Mouse (Mus musculus) right cerebral cortex, postnatal 10 days (tissue): ENCODE data around the gene Uchl4.
"Not testable (repeated sequence)": the region's sequence is repeated elsewhere in the genome, so short reads cannot be mapped to it uniquely, and the experiment has no call there.

Experiments
- DNase-seq, 2 experiments: peaks; one replicate each; pipeline ENCODE4 v3.0.0; 2021; ENCODE audit warnings: low spot score in 2 of 2

The Uchl4 gene

DNA sequence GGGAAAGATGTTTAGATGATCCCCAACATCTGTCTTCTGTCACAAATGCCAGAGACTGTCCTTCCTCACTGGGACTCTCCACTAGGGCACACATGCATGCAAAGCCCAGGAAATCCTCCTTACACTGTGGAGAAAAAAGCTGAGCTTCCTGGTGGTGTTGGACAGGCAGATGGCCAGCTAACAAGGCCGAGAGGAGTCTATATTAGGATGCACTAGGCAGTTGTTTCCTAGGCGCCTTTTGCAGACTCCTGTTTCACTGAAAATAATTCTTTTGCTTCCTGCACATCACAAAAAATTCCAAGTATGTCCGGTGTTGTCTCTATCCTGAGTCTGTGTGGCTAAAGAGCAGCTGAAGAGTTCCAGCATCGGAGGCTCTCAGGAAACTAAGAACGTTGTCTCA is 3.8 kb upstream of the Uchl4 start:
- DNase-seq, result peak; percentile 46 to 57

GRCm38 (mm10) chr9:64231674-64232073 is 3.3 kb upstream of the Uchl4 start:
- DNase-seq, result no peak

DNA sequence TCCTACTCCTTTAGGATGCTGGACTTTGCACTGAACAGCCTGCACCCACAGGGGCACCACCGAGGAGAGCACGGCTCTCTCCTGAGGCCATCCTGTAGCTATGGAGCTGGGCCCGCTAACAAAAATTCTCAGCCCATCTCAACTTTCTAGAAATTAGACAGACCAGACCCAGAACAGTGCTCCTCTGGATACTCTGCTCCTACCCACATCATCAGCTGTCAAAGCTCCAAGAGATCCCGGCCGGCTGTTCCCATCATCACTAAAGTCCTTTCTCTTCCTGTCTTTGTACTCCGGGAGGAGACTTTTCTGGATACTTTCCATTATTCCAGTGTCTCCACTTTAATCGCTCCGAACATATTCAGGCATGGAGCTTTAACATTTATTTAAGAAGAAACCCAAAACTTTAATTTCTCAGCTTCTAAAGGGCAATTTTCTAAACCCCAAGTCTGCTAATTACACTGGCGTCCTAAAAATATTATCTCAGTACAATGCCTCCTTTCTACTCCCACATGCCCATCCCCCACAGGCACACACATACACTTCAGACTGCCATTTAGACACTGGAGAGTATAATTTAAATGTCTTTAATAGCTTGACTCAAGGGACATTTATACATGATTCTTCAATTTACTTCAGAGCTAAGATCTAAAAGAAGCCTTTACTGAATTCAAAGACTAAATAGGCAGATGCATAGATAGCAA is 2.6 kb upstream of the Uchl4 start:
- DNase-seq, result no peak

- DNase-seq, result no peak
Observed at GRCm38 (mm10) chr9:64233656-64234055, 1.3 kb upstream of the Uchl4 start.

DNA sequence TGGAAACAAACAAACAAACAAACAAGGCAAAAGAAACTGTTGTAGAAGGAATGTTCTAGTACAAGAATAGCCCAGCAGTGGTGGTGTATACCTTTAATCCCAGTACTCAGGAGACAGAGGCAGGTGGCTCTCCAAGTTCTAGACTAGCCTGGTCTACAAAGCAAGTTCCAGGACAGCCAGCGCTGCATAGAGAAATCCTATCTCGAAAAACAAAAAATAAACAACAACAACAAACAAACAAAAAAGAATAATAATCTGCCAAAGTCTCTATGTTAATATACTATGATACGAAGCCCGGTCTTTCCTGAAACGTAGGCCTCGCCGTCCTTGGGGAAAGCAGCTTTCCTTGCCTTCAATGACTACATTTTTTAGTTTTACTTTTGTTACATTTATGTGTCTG is 1.1 kb downstream of the Uchl4 start:
- no peak for DNase-seq

- no peak for DNase-seq
Observed at GRCm38 (mm10) chr9:64240116-64240515, 5.1 kb downstream of the Uchl4 start.

DNA sequence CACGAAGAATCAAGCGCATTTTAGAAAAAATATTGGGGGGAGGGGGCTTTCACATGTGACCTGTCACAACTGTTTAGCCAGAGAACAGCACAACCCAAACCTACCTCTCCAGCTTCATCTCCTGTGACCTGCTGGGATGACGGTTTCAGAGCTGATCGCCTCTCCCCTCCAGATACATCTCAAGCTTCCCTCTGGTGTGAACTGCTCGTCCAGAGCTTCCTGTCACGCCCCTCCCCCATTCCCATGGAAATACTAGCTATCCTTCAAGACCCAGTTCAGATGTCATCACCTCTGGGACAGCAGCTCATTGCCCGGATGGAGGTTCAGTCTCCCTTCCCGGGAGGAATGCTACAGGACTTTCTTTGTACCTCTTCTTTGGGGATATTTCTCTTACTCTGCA is 5.7 kb downstream of the Uchl4 start:
- no peak for DNase-seq

GRCm38 (mm10) chr9:64242381-64242831 is 7.4 kb downstream of the Uchl4 start:
- no peak for DNase-seq

GRCm38 (mm10) chr9:64249371-64249770 is 14.4 kb downstream of the Uchl4 start:
- DNase-seq, result no peak

GRCm38 (mm10) chr9:64250111-64250730 is 15.2 kb downstream of the Uchl4 start:
- DNase-seq, result no peak

DNA sequence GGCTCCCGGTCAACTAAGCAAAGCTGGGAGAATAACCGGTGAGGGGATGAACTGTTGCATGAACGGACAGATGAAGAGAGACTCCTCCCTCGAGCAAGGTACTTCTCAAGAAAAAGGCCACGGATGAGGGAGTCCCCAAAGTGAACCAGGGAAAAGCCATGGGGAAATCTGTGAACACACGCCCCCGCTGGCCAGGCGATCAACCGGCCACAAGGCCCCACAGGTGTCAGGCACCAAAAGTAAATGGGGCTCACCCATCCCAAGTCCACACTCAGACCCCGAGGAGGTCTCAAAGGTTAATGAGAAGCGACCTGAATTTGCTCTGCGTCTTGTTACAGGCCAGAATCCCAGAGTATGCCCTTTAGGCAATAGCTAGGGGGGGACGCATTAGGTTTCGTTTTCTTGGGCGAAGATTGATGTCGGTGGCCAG is 17.6 kb downstream of the Uchl4 start:
- no peak for DNase-seq

GRCm38 (mm10) chr9:64253021-64253904 is 18.3 kb downstream of the Uchl4 start, which contains the start of gene Map2k1:
Map2k1 (minus strand) TSS chr9:64253631.
- DNase-seq, result peak; percentile 99 to 100

GRCm38 (mm10) chr9:64255422-64255821 is 20.4 kb downstream of the Uchl4 start:
- no peak for DNase-seq

- no peak for DNase-seq
Observed at GRCm38 (mm10) chr9:64256204-64256603, 21.2 kb downstream of the Uchl4 start.

- DNase-seq, result no peak
Observed at GRCm38 (mm10) chr9:64259906-64260305, 24.9 kb downstream of the Uchl4 start.

DNA sequence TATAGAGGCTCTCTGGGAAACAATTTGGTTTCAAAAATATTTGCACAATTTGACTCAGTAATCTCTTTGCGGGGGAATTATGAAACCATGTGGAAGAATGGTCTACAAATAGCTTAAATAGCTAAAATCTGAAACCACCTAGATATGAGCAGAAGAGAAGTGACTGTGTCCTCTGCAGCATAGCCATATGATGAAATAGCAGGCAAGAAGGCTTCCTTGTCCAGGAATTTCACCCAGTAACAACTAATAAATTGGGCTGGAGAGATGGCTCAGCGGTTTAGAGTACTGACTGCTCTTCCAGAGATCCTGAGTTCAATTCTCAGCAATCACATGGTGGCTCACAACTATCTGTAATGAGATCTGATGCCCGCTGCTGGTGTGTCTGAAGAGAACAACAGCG is 26.0 kb downstream of the Uchl4 start:
- no peak for DNase-seq

DNA sequence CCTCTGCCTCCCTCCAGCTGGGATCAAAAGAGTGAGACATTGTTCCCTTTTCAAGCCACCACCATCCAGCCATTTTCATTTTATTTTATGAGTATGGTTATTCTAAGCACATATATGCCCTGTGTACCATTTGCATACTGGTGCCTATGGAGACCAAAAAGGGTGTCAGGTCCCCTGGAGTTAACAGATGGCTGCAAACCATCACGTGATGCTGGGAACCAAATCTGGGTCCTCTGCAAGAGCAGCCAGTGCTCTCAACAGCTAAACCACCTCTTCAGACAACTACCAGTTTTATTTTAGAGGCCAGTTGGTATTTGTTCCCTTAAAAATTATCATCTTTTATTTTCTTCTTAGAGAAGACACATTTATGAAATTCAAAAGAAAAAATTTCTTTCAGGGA is 29.8 kb downstream of the Uchl4 start:
- DNase-seq, result peak in 1 of 2 experiments; percentile 64

DNA sequence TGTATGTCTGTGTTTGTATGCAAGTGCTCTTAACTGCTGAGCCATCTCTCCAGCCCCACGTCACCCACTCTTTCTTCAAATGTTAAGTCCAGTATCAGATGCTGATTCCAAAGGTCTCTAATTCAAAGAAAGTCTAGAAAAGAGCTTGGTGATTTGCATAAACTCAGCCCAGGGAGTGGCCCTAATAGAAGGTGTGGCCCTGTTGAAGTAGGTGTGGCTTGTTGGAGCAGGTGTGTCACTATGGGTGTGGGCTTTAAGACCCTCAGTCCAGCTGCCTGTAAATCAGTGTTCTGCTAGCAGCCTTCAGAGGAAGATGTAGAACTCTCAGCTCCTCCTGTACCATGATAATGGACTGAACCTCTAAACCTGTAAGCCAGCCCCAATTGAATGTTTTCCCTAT is 32.2 kb downstream of the Uchl4 start:
- DNase-seq, result no peak

GRCm38 (mm10) chr9:64268196-64268595 is 33.2 kb downstream of the Uchl4 start:
- DNase-seq, result no peak

DNA sequence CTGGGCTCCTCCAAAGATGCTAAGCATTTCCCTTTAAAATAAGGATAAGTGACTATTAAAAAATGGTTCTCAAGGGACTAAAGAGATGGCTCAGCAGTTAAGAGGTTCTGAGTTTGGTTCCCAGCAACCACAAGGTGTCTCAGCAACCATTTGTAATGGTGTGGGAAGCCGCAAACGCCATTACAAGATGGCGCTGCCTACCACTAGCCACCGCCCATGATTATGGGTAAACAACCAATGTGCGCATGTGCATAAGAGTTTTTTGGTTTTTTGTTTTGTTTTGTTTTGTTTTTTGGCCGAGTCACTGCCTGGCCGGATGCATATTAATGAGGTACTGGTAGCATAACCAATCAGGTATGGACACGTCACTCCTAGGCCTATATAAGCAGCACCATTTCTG is 33.8 kb downstream of the Uchl4 start:
- not testable (repeated sequence) for DNase-seq

DNA sequence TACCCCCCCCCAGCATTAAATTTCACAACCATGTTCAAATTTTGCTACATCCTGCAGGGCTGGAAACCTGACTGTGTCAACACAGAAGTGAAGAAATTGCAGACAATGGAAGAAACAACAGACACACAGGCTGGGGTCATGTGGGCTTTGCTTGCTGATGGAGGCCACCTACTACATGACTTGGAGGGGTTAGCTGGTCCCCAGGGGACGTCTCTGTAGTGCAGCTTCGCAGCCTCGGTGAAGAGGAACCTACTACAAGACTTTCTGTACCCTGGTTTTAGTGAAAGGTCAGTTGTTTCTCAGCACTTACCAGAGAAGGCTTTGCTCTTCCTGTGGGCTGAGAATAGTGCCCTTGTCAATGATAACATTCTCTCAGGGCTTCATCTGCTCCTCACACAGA is 36.2 kb downstream of the Uchl4 start:
- DNase-seq, result no peak

- peak; percentile 72 to 74 for DNase-seq
Observed at GRCm38 (mm10) chr9:64272611-64273010, 37.6 kb downstream of the Uchl4 start.
